Mouse (Mus musculus) MEL (cell line): Measurements from ENCODE around the gene Acot4.
"Not testable (repeated sequence)": the region's sequence is repeated elsewhere in the genome, so short reads cannot be mapped to it uniquely, and the experiment has no call there.

Experiments
- EP300 ChIP-seq, 2 experiments: IDR thresholded peaks; 2 replicates each; pipeline ENCODE4 v1.6.1; 2011; ENCODE audit warnings: improper control_type of control experiment in 2 of 2, low read length in 2 of 2, low read depth in 1 of 2, mild to moderate bottlenecking in 1 of 2
- ETS1 ChIP-seq: IDR thresholded peaks from 2 replicates; pipeline ENCODE4 v1.6.1; 2012; ENCODE audit warnings: low read depth, mild to moderate bottlenecking, inconsistent platforms, low read length, improper control_type of control experiment, moderate library complexity
- POLR2AphosphoS2 ChIP-seq: IDR thresholded peaks from 2 replicates; pipeline ENCODE4 v1.6.1; 2011; ENCODE audit warnings: low read length, improper control_type of control experiment
- USF1 ChIP-seq: IDR thresholded peaks from 2 replicates; pipeline ENCODE4 v1.6.1; 2014; ENCODE audit warnings: low read depth, mild to moderate bottlenecking, inconsistent platforms, low read length, improper control_type of control experiment, moderate library complexity
- ZMIZ1 ChIP-seq: IDR thresholded peaks from 2 replicates; pipeline ENCODE4 v1.6.1; 2012; ENCODE audit warnings: low read depth, mild to moderate bottlenecking, inconsistent platforms, low read length, improper control_type of control experiment, moderate library complexity

- TF ChIP-seq USF1; EP300 (IDR thresholded peaks at IDR 0.05; ENCODE audit: low read depth in 1 of 2, low read length in 2 of 2); POLR2AphosphoS2; ZMIZ1; ETS1: not testable (repeated sequence)
Observed at GRCm38 (mm10) chr12:84022266-84022665, 15.9 kb upstream of the Acot4 start.
